Comparison of ENCODE assay signal across 11 mouse cellular contexts in the genomic region with DNA sequence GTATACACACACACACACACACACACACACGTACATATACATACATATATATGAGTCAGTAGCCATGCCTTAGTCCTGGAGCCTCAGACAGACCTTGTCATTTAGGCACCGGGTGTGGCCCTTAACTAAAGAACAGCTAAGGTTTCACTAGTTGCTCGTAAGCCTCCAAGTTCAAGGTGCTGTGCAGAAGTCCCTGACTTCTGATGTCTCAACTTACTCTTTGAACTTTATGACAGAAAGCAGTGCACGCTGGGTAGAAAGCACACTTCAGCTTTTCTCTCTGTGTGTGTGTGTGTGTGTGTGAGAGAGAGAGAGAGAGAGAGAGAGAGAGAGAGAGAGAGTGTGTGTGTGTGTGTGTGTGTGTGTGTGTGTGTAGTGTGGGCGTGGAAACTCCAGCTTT. TPM values are rescaled to one million over a fixed set of nuclear protein-coding genes. Genes with fewer than 3 reads are reported as not detected.
DNase-seq lines count a peak whose midpoint lies in the region; ATAC-seq and TF ChIP-seq lines count a peak whose summit lies in the region.
"Had no signal": no experiment of that assay in that cellular context is flagged by ENCODE, and none has a peak within 500 bp of the region (broad histone marks: within the 10 kb centered on the region; RNA-seq: fewer than 3 reads in every experiment).

No protein-coding gene starts in this region.

- H3K4me1 ChIP-seq in kidney, postnatal 0 days (replicated peaks; ENCODE audit: insufficient read depth, low read length): peaks cover 66% of the 10 kb centered on the region
- H3K4me1 ChIP-seq in kidney, embryonic 16.5 days (ENCODE audit: insufficient read depth, low read length): peaks cover 84% of the 10 kb centered on the region
- H3K4me1 ChIP-seq in intestine, embryonic 16.5 days (ENCODE audit: control insufficient read depth, insufficient read depth, low read length): peaks cover 88% of the 10 kb centered on the region
- H3K4me1 ChIP-seq in thymus, adult 2 months (replicated peaks; ENCODE audit: control insufficient read depth, insufficient read depth, low read length): peaks cover 81% of the 10 kb centered on the region
- peaks cover 77% of the 10 kb centered on the region for H3K4me1 ChIP-seq in neural tube, embryonic 15.5 days

- 60% methylated on average over 5 of the region's 5 CpGs for WGBS in kidney, postnatal 0 days
- 54% methylated on average over 5 of the region's 5 CpGs for WGBS in kidney, embryonic 16.5 days
- WGBS in intestine, embryonic 16.5 days: 55% methylated on average over 5 of the region's 5 CpGs
- WGBS in thymus, adult 2 months: 17% methylated on average over 5 of the region's 5 CpGs
- WGBS in neural tube, embryonic 15.5 days: 87% methylated on average over 5 of the region's 5 CpGs

- peak overlapping the region; percentile 68 for H3K27ac ChIP-seq in kidney, postnatal 0 days
- no peak overlapping the region for H3K27ac ChIP-seq in kidney, embryonic 16.5 days (ENCODE audit: low read length)
- H3K27ac ChIP-seq in intestine, embryonic 16.5 days (ENCODE audit: low read length): peak overlapping the region; percentile 89
- peak overlapping the region; percentile 100 for H3K27ac ChIP-seq in thymus, adult 2 months (ENCODE audit: control insufficient read depth, insufficient read depth, low read length)
- H3K27ac ChIP-seq in neural tube, embryonic 15.5 days (replicated peaks): no peak overlapping the region
- H3K27ac ChIP-seq: macrophage had no signal

- no peak for ATAC-seq in kidney, postnatal 0 days (replicated peaks; ENCODE audit: low FRiP score, low read depth)
- no peak for ATAC-seq in kidney, embryonic 16.5 days (ENCODE audit: low FRiP score, low TSS enrichment)
- peak; percentile 64 for ATAC-seq in intestine, embryonic 16.5 days
- ATAC-seq in neural tube, embryonic 15.5 days (ENCODE audit: low FRiP score): no peak

- TF ChIP-seq CTCF in kidney, postnatal 0 days (IDR thresholded peaks at IDR 0.05; ENCODE audit: low read depth): no peak
- no peak for TF ChIP-seq CTCF in thymus, adult 2 months (IDR thresholded peaks at IDR 0.05; ENCODE audit: borderline replicate concordance, control insufficient read depth, extremely low read depth, insufficient read depth, low read length, poor library complexity)

- DNase-seq in kidney, postnatal 0 days (ENCODE audit: low spot score): peak; percentile 46
- peak; percentile 69 for DNase-seq in T-cell, adult 2 months (ENCODE audit: low spot score)
- DNase-seq in thymus, adult 2 months: peak; percentile 64
- no peak for DNase-seq in urinary bladder, postnatal 14 days (ENCODE audit: low spot score)
- DNase-seq: spleen, adult 18-20 months had no signal

- no peak overlapping the region for H3K9ac ChIP-seq in kidney, postnatal 0 days (ENCODE audit: low read depth, low read length)
- H3K9ac ChIP-seq in kidney, embryonic 16.5 days (replicated peaks; ENCODE audit: low read length): no peak overlapping the region
- H3K9ac ChIP-seq in intestine, embryonic 16.5 days (ENCODE audit: low read depth, low read length): no peak overlapping the region
- no peak overlapping the region for H3K9ac ChIP-seq in neural tube, embryonic 15.5 days (replicated peaks)

- no peaks in the 10 kb centered on the region for H3K9me3 ChIP-seq in kidney, postnatal 0 days (replicated peaks; ENCODE audit: low read length)
- H3K9me3 ChIP-seq in kidney, embryonic 16.5 days (ENCODE audit: low read length): no peaks in the 10 kb centered on the region
- H3K9me3 ChIP-seq in intestine, embryonic 16.5 days (ENCODE audit: control insufficient read depth, low read length): no peaks in the 10 kb centered on the region
- H3K9me3 ChIP-seq in neural tube, embryonic 15.5 days (replicated peaks): no peaks in the 10 kb centered on the region
- H3K9me3 ChIP-seq: heart, embryonic 10.5 days had no signal

- H3K27me3 ChIP-seq in kidney, postnatal 0 days (ENCODE audit: insufficient read depth, low read length): no peaks in the 10 kb centered on the region
- H3K27me3 ChIP-seq in kidney, embryonic 16.5 days (ENCODE audit: insufficient read depth, low read length): no peaks in the 10 kb centered on the region
- H3K27me3 ChIP-seq in intestine, embryonic 16.5 days (replicated peaks; ENCODE audit: control insufficient read depth, insufficient read depth, low read length): no peaks in the 10 kb centered on the region
- no peaks in the 10 kb centered on the region for H3K27me3 ChIP-seq in thymus, adult 2 months (ENCODE audit: control insufficient read depth, insufficient read depth, low read length)
- no peaks in the 10 kb centered on the region for H3K27me3 ChIP-seq in neural tube, embryonic 15.5 days (replicated peaks)

- H3K4me3 ChIP-seq in kidney, postnatal 0 days (replicated peaks; ENCODE audit: low read depth, low read length): no peak overlapping the region
- no peak overlapping the region for H3K4me3 ChIP-seq in kidney, embryonic 16.5 days (ENCODE audit: low read length)
- H3K4me3 ChIP-seq in intestine, embryonic 16.5 days (ENCODE audit: low read length): no peak overlapping the region
- no peak overlapping the region for H3K4me3 ChIP-seq in thymus, adult 2 months (ENCODE audit: control insufficient read depth, insufficient read depth, low read length)
- H3K4me3 ChIP-seq in neural tube, embryonic 15.5 days (replicated peaks): no peak overlapping the region
- H3K4me3 ChIP-seq: erythroblast, embryonic 14.5 days had no signal

- no peaks in the 10 kb centered on the region for H3K36me3 ChIP-seq in kidney, postnatal 0 days (ENCODE audit: insufficient read depth, low read length)
- no peaks in the 10 kb centered on the region for H3K36me3 ChIP-seq in kidney, embryonic 16.5 days (ENCODE audit: insufficient read depth, low read length)
- H3K36me3 ChIP-seq in intestine, embryonic 16.5 days (ENCODE audit: control insufficient read depth, insufficient read depth, low read length): no peaks in the 10 kb centered on the region
- H3K36me3 ChIP-seq in thymus, adult 2 months (ENCODE audit: control insufficient read depth, insufficient read depth, low read length): no peaks in the 10 kb centered on the region
- H3K36me3 ChIP-seq in neural tube, embryonic 15.5 days: no peaks in the 10 kb centered on the region
- H3K36me3 ChIP-seq: heart, embryonic 10.5 days had no signal

- no peak for TF ChIP-seq POLR2A in thymus, adult 2 months (IDR thresholded peaks at IDR 0.05; ENCODE audit: control insufficient read depth, extremely low read depth, insufficient read depth, low read length, poor library complexity)

- no peak overlapping the region for H3K4me2 ChIP-seq in kidney, postnatal 0 days (ENCODE audit: low read length)
- no peak overlapping the region for H3K4me2 ChIP-seq in kidney, embryonic 16.5 days (replicated peaks; ENCODE audit: low read depth, low read length)
- H3K4me2 ChIP-seq in intestine, embryonic 16.5 days (ENCODE audit: low read depth, low read length): peak overlapping the region; percentile 6
- no peak overlapping the region for H3K4me2 ChIP-seq in neural tube, embryonic 15.5 days

RNA-seq across cellular contexts. Expression of a gene that starts 44.9 kb away (rescaled TPM):
- 54.0 and 70.0 TPM in 2 replicates for polyA plus RNA-seq in kidney, postnatal 0 days (2015; fragmentation: Nextera tagmentation; extraction: Ambion mirVana)
- 114 and 117 TPM in 2 replicates for polyA plus RNA-seq in kidney, embryonic 16.5 days (2015; fragmentation: Nextera tagmentation; extraction: Ambion mirVana)
- polyA plus RNA-seq in intestine, embryonic 16.5 days (2015; fragmentation: Nextera tagmentation; extraction: Ambion mirVana): 75.1 and 87.5 TPM in 2 replicates
- 48.3 and 69.1 TPM in 2 replicates for polyA plus RNA-seq in thymus, adult 2 months (2012; rRNA removed)
- 15.9 and 38.9 TPM in 2 replicates for polyA plus RNA-seq in neural tube, embryonic 15.5 days (2015; fragmentation: Nextera tagmentation; extraction: Ambion mirVana)

Comparison
In these comparisons a context has a peak if more than half of its experiments do, and no peak if none do; other contexts are left out.
1. H3K27ac ChIP-seq: peak in kidney, postnatal 0 days (single experiment), intestine, embryonic 16.5 days (single experiment) and thymus, adult 2 months (single experiment); none in kidney, embryonic 16.5 days (single experiment) and neural tube, embryonic 15.5 days (single experiment).